Mouse (Mus musculus): ENCODE data around the gene Ints2. TPM values are rescaled to one million over a fixed set of nuclear protein-coding genes. Genes with fewer than 3 reads are reported as not detected.

The Ints2 gene
- total RNA-seq, 1 experiment: 92.9 TPM

DNA sequence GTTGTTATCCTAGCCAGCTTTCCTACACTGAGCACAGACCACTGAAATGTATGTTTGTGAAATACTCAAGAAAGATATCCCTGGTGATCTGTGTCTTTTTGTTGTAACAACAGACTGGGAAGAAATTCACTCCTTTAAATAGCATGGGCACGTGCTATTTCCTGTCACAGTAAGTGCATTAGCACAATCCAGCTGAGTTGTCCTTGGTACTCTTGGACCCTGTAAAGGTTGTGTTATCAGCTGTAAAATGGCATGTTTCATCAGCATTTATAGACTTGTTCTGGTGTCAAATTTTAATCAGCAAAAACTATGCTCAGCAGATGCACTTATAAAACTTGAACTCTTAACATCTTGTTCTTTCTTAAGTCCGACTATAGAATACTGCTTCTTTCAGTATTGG is 86.6 kb downstream of the Ints2 start:
- DNase-seq (ENCODE audit: low read depth, low spot score): no peak
- Histone ChIP-seq H3K4me1 (ENCODE audit: control insufficient read depth in 2 of 2, insufficient read depth in 2 of 2, low read length in 2 of 2, poor library complexity in 1 of 2) (no peaks in the 10 kb centered on the region), H3K27ac (ENCODE audit: insufficient read depth, low read depth, low read length, poor library complexity, severe bottlenecking) (no peak overlapping the region), H3K9ac (ENCODE audit: insufficient read depth, low read depth, low read length, poor library complexity, severe bottlenecking) (no peak overlapping the region), H3K4me3 (ENCODE audit: insufficient read depth in 1 of 2, low read depth in 1 of 2, low read length in 2 of 2, poor library complexity in 1 of 2, severe bottlenecking in 1 of 2) (no peak overlapping the region), H3K9me3 (ENCODE audit: control insufficient read depth, insufficient read depth, low read depth, low read length) (no peaks in the 10 kb centered on the region), H3K36me3 (ENCODE audit: control insufficient read depth, insufficient read depth, low read length, poor library complexity, severe bottlenecking) (peaks cover 2% of the 10 kb centered on the region; the same call in 1 of the 2 replicates)
- in situ Hi-C loops (cut with MboI; ENCODE audit: low sequenced_read_pairs in 2 of 2, unreplicated experiment in 2 of 2): loop anchor here in 1 of 2 experiments (5.0 kb wide), 1 partner anchor 318 kb away; the partner anchor contains the start of gene Gm11444
- TF ChIP-seq ZNF384 (IDR thresholded peaks at IDR 0.05; ENCODE audit: low read depth, low read length) (no peak), MAFK (IDR thresholded peaks at IDR 0.05; ENCODE audit: insufficient read depth, low read depth, low read length) (no peak), CHD2 (IDR thresholded peaks at IDR 0.05; ENCODE audit: low read depth, low read length) (no peak), HCFC1 (IDR thresholded peaks at IDR 0.05; ENCODE audit: borderline replicate concordance, insufficient read depth, low read length) (no peak), ZC3H11A (IDR thresholded peaks at IDR 0.05; ENCODE audit: borderline replicate concordance, low read depth, low read length) (no peak)

Other genes with a start within 250 kb of the Ints2 start
- 9.7 and 10.3 TPM in 2 replicates for gene Brip1, start 56.4 kb downstream of the Ints2 start, total RNA-seq (2012; rRNA removed)
- 51.8 and 53.6 TPM in 2 replicates for gene Med13, start 100.0 kb upstream of the Ints2 start, total RNA-seq (2012; rRNA removed)
- gene Rnft1, start 227.1 kb upstream of the Ints2 start, total RNA-seq (2012; rRNA removed): 33.5 and 34.5 TPM in 2 replicates